Mouse (Mus musculus) ES-E14 (cell line): ENCODE measurements around the gene Mapkapk2. TPM values are rescaled to one million over a fixed set of nuclear protein-coding genes. Genes with fewer than 3 reads are reported as not detected.

Experiments used
- DNase-seq: peaks from one replicate; pipeline ENCODE4 v3.0.0-alpha.2; 2013; ENCODE audit warnings: low read depth, low spot score
- H3K27ac ChIP-seq: 2 replicates; pipeline ENCODE4 v1.5.1; 2012; ENCODE audit warnings: low read depth, mild to moderate bottlenecking, low read length, moderate library complexity, mixed read lengths; ENCODE audit not compliant: poor library complexity, insufficient read depth, severe bottlenecking
- H3K36me3 ChIP-seq: 2 replicates; pipeline ENCODE4 v1.6.1; 2012; ENCODE audit warnings: mild to moderate bottlenecking, low read length, moderate library complexity, mixed read lengths; ENCODE audit not compliant: control insufficient read depth, poor library complexity, insufficient read depth, severe bottlenecking
- H3K4me1 ChIP-seq, 2 experiments: fragments of 150-350 bp in 1 of 2; sonication (generic) in 1 of 2; 2 replicates each; pipeline ENCODE4 v1.6.1; 2012; ENCODE audit warnings: low read length in 2 of 2, mild to moderate bottlenecking in 1 of 2, mixed read lengths in 1 of 2; ENCODE audit not compliant: control insufficient read depth in 2 of 2, insufficient read depth in 2 of 2, poor library complexity in 1 of 2
- H3K4me3 ChIP-seq, 2 experiments: fragments of 150-350 bp in 1 of 2; sonication (generic) in 1 of 2; 2 replicates each; pipeline ENCODE4 v1.5.1; 2012; ENCODE audit warnings: low read length in 2 of 2, low read depth in 1 of 2, mild to moderate bottlenecking in 1 of 2, mixed read lengths in 1 of 2; ENCODE audit not compliant: insufficient read depth in 1 of 2, poor library complexity in 1 of 2, severe bottlenecking in 1 of 2
- H3K9ac ChIP-seq: 2 replicates; pipeline ENCODE4 v1.6.1; 2012; ENCODE audit warnings: low read depth, mild to moderate bottlenecking, low read length, mixed read lengths; ENCODE audit not compliant: poor library complexity, insufficient read depth, severe bottlenecking
- H3K9me3 ChIP-seq: fragments of 150-350 bp; sonication (generic); 2 replicates; pipeline ENCODE4 v1.6.1; 2012; ENCODE audit warnings: low read depth, mild to moderate bottlenecking, low read length; ENCODE audit not compliant: control insufficient read depth, insufficient read depth
- CHD2 ChIP-seq: IDR thresholded peaks from 2 replicates; pipeline ENCODE4 v1.6.1; 2014; ENCODE audit warnings: mild to moderate bottlenecking, low read depth, low read length, inconsistent platforms
- HCFC1 ChIP-seq: IDR thresholded peaks from 2 replicates; pipeline ENCODE4 v1.6.1; 2012; ENCODE audit warnings: low read length, inconsistent platforms, borderline replicate concordance; ENCODE audit not compliant: insufficient read depth
- MAFK ChIP-seq: IDR thresholded peaks from 2 replicates; pipeline ENCODE4 v1.6.1; 2014; ENCODE audit warnings: mild to moderate bottlenecking, low read depth, low read length, inconsistent platforms; ENCODE audit not compliant: insufficient read depth
- ZC3H11A ChIP-seq: IDR thresholded peaks from 2 replicates; pipeline ENCODE4 v1.6.1; 2012; ENCODE audit warnings: low read depth, mild to moderate bottlenecking, inconsistent platforms, low read length, borderline replicate concordance
- ZNF384 ChIP-seq: IDR thresholded peaks from 2 replicates; pipeline ENCODE4 v1.6.1; 2012; ENCODE audit warnings: low read depth, low read length, inconsistent platforms
- in situ Hi-C, 2 experiments: fragments of 600-800 bp; cut with MboI; formaldehyde crosslinking; loops; one replicate each; pipeline ENCODE4 v1.15.1; 2025; ENCODE audit warnings: low sequenced_read_pairs in 2 of 2, inconsistent platforms in 1 of 2; ENCODE audit not compliant: unreplicated experiment in 2 of 2
- total RNA-seq: library from RNA; depleted of rRNA; stranded (reverse); fragments of 300-350 nt; gene quantifications from 2 replicates; pipeline ENCODE4 v1.2.3, GENCODE M21; 2012

Mapkapk2 gene
- total RNA-seq, 1 experiment: 38.0 TPM

- Histone ChIP-seq H3K4me3 (no peak overlapping the region), H3K9ac (no peak overlapping the region), H3K4me1 (0 out of 4 replicates have a peak, but pooled peaks cover 0 to 2% of the 10 kb centered on the region in 2 experiments), H3K9me3 (no peaks in the 10 kb centered on the region), H3K36me3 (no peaks in the 10 kb centered on the region), H3K27ac (no peak overlapping the region)
- in situ Hi-C loops: loop anchor here in 1 of 2 experiments (25.0 kb wide), 1 partner anchor 187 kb away; the partner anchor contains the start of gene Il24
- DNase-seq: no peak
- TF ChIP-seq MAFK: no peak
- no peak for TF ChIP-seq ZC3H11A
- TF ChIP-seq HCFC1: no peak
- no peak for TF ChIP-seq CHD2
- TF ChIP-seq ZNF384: no peak
Measured at GRCm38 (mm10) chr1:131074524-131074938, 23.1 kb downstream of the Mapkapk2 start.

- no peak for DNase-seq
- H3K9me3 ChIP-seq: no peaks in the 10 kb centered on the region
- H3K9ac ChIP-seq: no peak overlapping the region
- H3K36me3 ChIP-seq: no peaks in the 10 kb centered on the region
- no peaks in the 10 kb centered on the region for H3K4me1 ChIP-seq
- H3K4me3 ChIP-seq: no peak overlapping the region
- H3K27ac ChIP-seq: no peak overlapping the region
- in situ Hi-C loops: loop anchor here in 1 of 2 experiments (25.0 kb wide), 1 partner anchor 185 kb away; the partner anchor contains the start of gene Il24
- TF ChIP-seq HCFC1: no peak
- TF ChIP-seq ZNF384: no peak
- no peak for TF ChIP-seq CHD2
- TF ChIP-seq MAFK: no peak
- no peak for TF ChIP-seq ZC3H11A
Measured at GRCm38 (mm10) chr1:131072376-131072990, 25.1 kb downstream of the Mapkapk2 start.

GRCm38 (mm10) chr1:131069010-131069409 is 28.6 kb downstream of the Mapkapk2 start:
- Histone ChIP-seq H3K4me1 (no peaks in the 10 kb centered on the region), H3K27ac (no peak overlapping the region), H3K9ac (no peak overlapping the region), H3K36me3 (no peaks in the 10 kb centered on the region), H3K4me3 (no peak overlapping the region), H3K9me3 (no peaks in the 10 kb centered on the region)
- no peak for DNase-seq
- in situ Hi-C loops: loop anchor here in 1 of 2 experiments (25.0 kb wide), 1 partner anchor 182 kb away; the partner anchor contains the start of gene Il24
- no peak for TF ChIP-seq ZC3H11A
- TF ChIP-seq CHD2: no peak
- TF ChIP-seq ZNF384: no peak
- no peak for TF ChIP-seq HCFC1
- no peak for TF ChIP-seq MAFK

- H3K4me3 ChIP-seq: no peak overlapping the region
- TF ChIP-seq MAFK: no peak
- no peaks in the 10 kb centered on the region for H3K9me3 ChIP-seq
- H3K27ac ChIP-seq: no peak overlapping the region
- H3K9ac ChIP-seq: no peak overlapping the region
- no peaks in the 10 kb centered on the region for H3K36me3 ChIP-seq
- H3K4me1 ChIP-seq: no peaks in the 10 kb centered on the region
- in situ Hi-C loops: loop anchor here in 1 of 2 experiments (25.0 kb wide), 1 partner anchor 181 kb away; the partner anchor contains the start of gene Il24
- no peak for DNase-seq
Measured at GRCm38 (mm10) chr1:131068011-131068727, 29.5 kb downstream of the Mapkapk2 start.
